Mouse (Mus musculus) C2C12 (cell line): ENCODE measurements around the gene Rpl10a. TPM values are rescaled to one million over a fixed set of nuclear protein-coding genes. Genes with fewer than 3 reads are reported as not detected.
"Not testable (repeated sequence)": the region's sequence is repeated elsewhere in the genome, so short reads cannot be mapped to it uniquely, and the experiment has no call there.

Experiments
- H3K27me3 ChIP-seq: one replicate; pipeline ENCODE4 v1.6.1; 2011; ENCODE audit not compliant: control insufficient read depth, insufficient read depth, insufficient read length
- H3K36me3 ChIP-seq: one replicate; pipeline ENCODE4 v1.6.1; 2011; ENCODE audit not compliant: control insufficient read depth, insufficient read depth
- H3K4me3 ChIP-seq: one replicate; pipeline ENCODE4 v1.5.1; 2011; ENCODE audit warnings: mild to moderate bottlenecking, control low read depth; ENCODE audit not compliant: poor library complexity, insufficient read depth, severe bottlenecking
- H3K79me2 ChIP-seq: one replicate; pipeline ENCODE4 v1.6.1; 2011; ENCODE audit not compliant: control insufficient read depth, insufficient read depth
- H3K79me3 ChIP-seq: one replicate; pipeline ENCODE4 v1.6.1; 2011; ENCODE audit warnings: low read depth, control low read depth
- H3ac ChIP-seq: one replicate; pipeline ENCODE3; 2011; ENCODE audit warnings: low read depth; ENCODE audit not compliant: control insufficient read depth, insufficient read length
- CEBPB ChIP-seq: IDR thresholded peaks from one replicate; pipeline ENCODE4 v1.6.1; 2011; ENCODE audit warnings: low read depth, mild to moderate bottlenecking, control low read depth, moderate library complexity
- CTCF ChIP-seq: IDR thresholded peaks from one replicate; pipeline ENCODE4 v1.5.1; 2011; ENCODE audit not compliant: control insufficient read depth, insufficient read depth, insufficient read length
- FOSL1 ChIP-seq: IDR thresholded peaks from one replicate; pipeline ENCODE4 v1.8.0; 2011; ENCODE audit warnings: mild to moderate bottlenecking, low read length; ENCODE audit not compliant: poor library complexity, insufficient read depth, severe bottlenecking
- MAX ChIP-seq: IDR thresholded peaks from one replicate; pipeline ENCODE4 v1.6.1; 2011; ENCODE audit warnings: mild to moderate bottlenecking, control low read depth
- MYOD1 ChIP-seq: IDR thresholded peaks from one replicate; pipeline ENCODE4 v1.6.1; 2011; ENCODE audit warnings: low read depth; ENCODE audit not compliant: control insufficient read depth, insufficient read length
- MYOG ChIP-seq: IDR thresholded peaks from one replicate; pipeline ENCODE4 v1.6.1; 2011; ENCODE audit not compliant: control insufficient read depth, insufficient read length; ENCODE audit errors: extremely low read depth
- USF1 ChIP-seq: IDR thresholded peaks from one replicate; pipeline ENCODE4 v1.6.1; 2011; ENCODE audit warnings: low read depth, mild to moderate bottlenecking, control low read depth, moderate library complexity
- polyA plus RNA-seq: library from polyadenylated mRNA; unstranded; fragments of >200 nt; fragmentation: generic; extraction: Trizol; gene quantifications from one replicate; pipeline ENCODE4 v1.2.1, GENCODE M21; 2012; ENCODE audit warnings: missing spikeins

Rpl10a gene
- polyA plus RNA-seq, 1 experiment, result 3,499 TPM

DNA sequence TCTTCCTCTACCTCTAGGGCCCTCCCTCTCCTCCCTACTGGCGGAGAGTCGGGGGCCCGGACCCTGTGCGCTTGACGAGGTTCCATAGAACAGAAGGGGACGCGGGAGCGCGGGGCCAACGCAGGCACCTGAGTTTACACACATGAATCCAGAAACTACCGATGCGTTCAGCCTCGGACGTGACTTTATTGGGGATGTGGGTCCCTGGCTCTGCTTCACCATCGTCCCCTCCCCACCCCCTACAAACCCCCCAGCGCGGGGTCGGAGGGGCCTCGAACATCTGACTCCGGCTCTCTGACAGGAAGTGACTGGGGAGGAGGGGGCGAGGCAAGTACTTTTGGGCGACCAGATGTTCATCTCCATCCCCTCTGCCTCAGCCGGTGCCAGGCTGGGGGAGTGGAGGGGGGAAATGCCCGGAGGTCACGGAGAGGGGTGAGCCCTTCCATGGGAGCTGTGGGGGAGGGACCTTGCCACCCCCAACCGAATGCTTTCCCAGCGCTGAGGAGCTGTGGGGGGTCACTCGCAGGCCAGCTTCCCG is 23.2 kb downstream of the Rpl10a start:
- Histone ChIP-seq H3K27me3 (no peaks in the 10 kb centered on the region), H3K4me3 (peak overlapping the region; percentile 61), H3K79me2 (peaks cover 39% of the 10 kb centered on the region), H3K36me3 (no peaks in the 10 kb centered on the region), H3K79me3 (peaks cover 28% of the 10 kb centered on the region), H3ac (peak overlapping the region; percentile 48)
- TF ChIP-seq FOSL1 (no peak), CTCF (no peak), CEBPB (no peak), MAX (no peak), USF1 (no peak), MYOD1 (no peak), MYOG (no peak)

DNA sequence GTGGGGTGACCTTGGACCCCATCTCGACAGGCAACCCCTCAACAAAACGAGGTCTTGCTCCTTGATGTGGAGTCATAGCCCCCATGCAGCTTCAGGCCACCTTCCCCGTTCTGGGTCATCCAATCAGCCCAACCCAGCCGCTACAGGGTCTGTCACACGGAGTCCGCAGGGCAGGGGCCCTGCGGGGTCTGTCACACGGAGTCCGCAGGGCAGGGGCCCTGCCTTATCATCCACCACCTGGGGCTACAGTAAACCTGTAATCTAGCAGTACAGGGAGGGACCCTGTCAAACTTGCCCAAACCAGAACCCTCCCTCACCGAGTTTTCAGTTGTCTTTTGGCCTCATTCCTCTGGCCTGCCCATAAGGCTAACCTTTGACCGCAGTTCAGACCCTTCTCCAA is 23.7 kb downstream of the Rpl10a start:
- TF ChIP-seq USF1 (no peak), CEBPB (no peak), FOSL1 (no peak), CTCF (no peak), MYOG (no peak)
- Histone ChIP-seq H3ac (no peak overlapping the region), H3K36me3 (no peaks in the 10 kb centered on the region), H3K79me3 (peaks cover 24% of the 10 kb centered on the region), H3K27me3 (no peaks in the 10 kb centered on the region), H3K4me3 (no peak overlapping the region), H3K79me2 (peaks cover 33% of the 10 kb centered on the region)

DNA sequence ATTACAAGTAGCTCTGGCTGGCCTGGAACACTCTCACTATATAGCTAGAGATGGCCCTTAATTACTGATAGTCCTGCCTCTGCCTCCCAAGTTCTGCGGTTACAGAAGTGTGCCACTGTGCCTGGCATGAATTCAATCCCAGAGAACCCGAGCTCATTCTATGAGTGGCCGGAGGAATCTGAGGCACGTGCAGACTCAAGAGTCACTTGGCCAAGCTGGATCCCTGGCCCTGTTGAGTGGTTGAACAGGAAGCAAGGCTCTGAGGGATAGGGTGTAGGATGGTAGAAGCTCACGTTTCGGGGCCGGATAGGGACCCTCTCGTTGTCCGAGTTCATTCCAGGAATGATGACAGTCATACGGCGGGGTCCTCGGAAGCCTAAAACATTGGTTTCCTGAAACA is 27.6 kb downstream of the Rpl10a start:
- Histone ChIP-seq H3K36me3 (no peaks in the 10 kb centered on the region), H3ac (no peak overlapping the region), H3K4me3 (no peak overlapping the region), H3K79me2 (no peaks in the 10 kb centered on the region), H3K79me3 (peaks cover under 1% of the 10 kb centered on the region), H3K27me3 (no peaks in the 10 kb centered on the region)
- no peak for TF ChIP-seq USF1
- no peak for TF ChIP-seq MAX
- no peak for TF ChIP-seq FOSL1
- no peak for TF ChIP-seq MYOG
- TF ChIP-seq CEBPB, result no peak
- TF ChIP-seq MYOD1, result no peak
- no peak for TF ChIP-seq CTCF

DNA sequence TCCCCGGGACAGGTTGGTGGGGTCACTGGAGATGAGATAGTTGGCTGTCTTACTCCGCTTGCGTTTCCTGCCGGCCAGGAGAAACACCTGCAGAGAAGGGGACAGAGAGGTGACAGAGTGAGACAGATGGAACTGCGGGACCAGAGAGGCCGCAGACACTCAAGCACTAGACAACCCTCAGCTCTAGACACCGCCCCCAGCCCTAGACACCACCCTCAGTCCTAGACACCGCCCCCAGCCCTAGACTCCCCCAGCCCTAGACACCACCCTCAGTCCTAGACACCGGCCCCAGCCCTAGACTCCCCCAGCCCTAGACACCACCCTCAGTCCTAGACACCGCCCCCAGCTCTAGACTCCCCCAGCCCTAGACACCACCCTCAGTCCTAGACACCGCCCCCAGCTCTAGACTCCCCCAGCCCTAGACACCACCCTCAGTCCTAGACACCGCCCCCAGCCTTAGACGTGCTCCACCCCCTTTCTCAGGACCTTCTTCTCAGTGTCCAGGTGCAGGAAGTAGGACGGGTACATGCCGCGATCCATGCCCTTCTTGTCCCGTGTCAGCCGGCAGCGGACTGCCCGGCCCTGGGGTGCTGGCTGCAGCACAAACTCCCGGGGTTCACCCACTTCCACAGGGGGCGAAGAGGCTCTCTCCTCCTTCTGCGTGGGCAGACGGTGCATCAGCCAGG is 30.4 kb downstream of the Rpl10a start:
- H3K36me3 ChIP-seq, H3K27me3 ChIP-seq, H3ac ChIP-seq, H3K79me3 ChIP-seq, H3K4me3 ChIP-seq, H3K79me2 ChIP-seq: not testable (repeated sequence)

DNA sequence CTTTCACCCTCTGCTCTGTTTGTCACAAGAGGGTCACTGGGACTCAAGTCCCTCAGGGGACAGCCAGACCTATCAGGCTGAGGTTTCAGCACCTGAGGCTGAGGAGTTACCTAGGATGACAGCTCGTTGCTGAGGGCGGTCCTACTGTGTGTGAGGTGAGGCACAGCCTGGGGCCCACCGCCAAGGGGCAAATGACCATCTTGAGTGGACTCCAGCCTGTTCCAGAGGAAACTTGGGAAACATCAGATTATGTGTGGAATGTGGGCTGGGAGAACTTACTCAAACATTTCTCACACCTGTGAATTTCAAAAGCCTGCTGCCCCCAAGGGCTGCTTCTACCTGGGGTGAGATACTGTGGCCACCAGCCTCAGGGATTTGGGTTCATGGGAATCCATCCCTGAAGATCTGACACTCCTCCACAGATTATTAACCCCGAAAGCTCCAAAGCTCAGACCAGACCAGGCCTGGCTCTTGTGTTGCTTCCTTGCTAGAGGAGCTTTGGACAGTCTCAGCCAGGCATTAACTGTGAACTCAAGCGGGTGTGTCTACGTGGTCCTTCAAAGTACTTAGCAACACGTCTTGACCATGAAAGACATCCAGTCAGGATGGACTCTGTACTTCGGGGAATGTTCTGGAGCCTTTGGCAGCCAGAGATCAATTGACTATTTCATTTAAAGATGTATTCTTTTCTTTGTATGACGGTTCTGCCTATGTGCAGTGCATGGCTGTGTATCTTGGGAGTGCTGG is 32.4 kb downstream of the Rpl10a start:
- Histone ChIP-seq H3K4me3 (no peak overlapping the region), H3K79me3 (no peaks in the 10 kb centered on the region), H3K36me3 (no peaks in the 10 kb centered on the region), H3K27me3 (no peaks in the 10 kb centered on the region), H3K79me2 (no peaks in the 10 kb centered on the region), H3ac (no peak overlapping the region)
- no peak for TF ChIP-seq CEBPB
- TF ChIP-seq MYOD1, result no peak
- no peak for TF ChIP-seq CTCF
- TF ChIP-seq MAX, result no peak
- no peak for TF ChIP-seq FOSL1
- no peak for TF ChIP-seq MYOG
- no peak for TF ChIP-seq USF1
